Mouse (Mus musculus) thymus, adult 2 months (tissue): ENCODE data around the gene Mindy4.

ENCODE experiments used
- CTCF ChIP-seq: fragments of 200-500 bp; IDR thresholded peaks from 2 replicates; pipeline ENCODE4 v1.5.1; 2012; ENCODE audit warnings: mild to moderate bottlenecking, control low read depth, low read length, moderate library complexity, borderline replicate concordance; ENCODE audit not compliant: control insufficient read depth, poor library complexity, insufficient read depth; ENCODE audit errors: extremely low read depth
- POLR2A ChIP-seq: fragments of 200-500 bp; IDR thresholded peaks from 2 replicates; pipeline ENCODE4 v1.6.1; 2012; ENCODE audit warnings: mild to moderate bottlenecking, low read length, control low read depth, moderate library complexity; ENCODE audit not compliant: control insufficient read depth, poor library complexity, insufficient read depth; ENCODE audit errors: extremely low read depth

DNA sequence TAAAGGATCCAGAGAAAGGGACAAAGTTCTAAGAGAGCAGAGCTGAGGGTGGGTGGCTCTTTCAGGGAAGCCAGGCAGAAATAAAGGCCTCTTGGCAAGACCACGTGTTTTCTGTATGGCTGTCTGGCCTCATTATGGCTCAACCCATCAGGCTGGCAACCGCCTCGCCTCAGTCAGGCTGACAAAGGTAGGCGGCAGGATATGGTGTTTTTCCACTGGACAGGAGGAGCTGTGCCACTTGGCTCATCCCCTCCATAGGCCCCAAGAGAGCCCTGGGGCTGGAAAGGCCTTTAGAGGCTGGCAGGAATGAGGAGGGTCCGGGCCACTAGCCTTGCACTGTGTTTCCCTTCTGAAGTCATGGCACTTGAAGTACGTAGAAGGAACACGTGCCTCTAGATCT is 69.8 kb downstream of the Mindy4 start:
- TF ChIP-seq POLR2A (no peak), CTCF (no peak)
